Mouse (Mus musculus) CD4-positive, CD25-positive, alpha-beta regulatory T cell, adult 4 months (primary cell): Measurements from ENCODE around the gene Gys2. TPM values are rescaled to one million over a fixed set of nuclear protein-coding genes. Genes with fewer than 3 reads are reported as not detected.

ENCODE experiments used
- polyA plus RNA-seq, 2 experiments: library from polyadenylated mRNA; unstranded; fragments of 100-300 nt; shearing (Covaris generic); gene quantifications; one replicate each; pipeline ENCODE4 v1.2.1; 2017

Gys2 gene
- polyA plus RNA-seq, 2 experiments from 2014 or later = not detected

Other genes starting within 250 kb of the Gys2 start
- gene Iapp, start 174.7 kb downstream of the Gys2 start, polyA plus RNA-seq = not detected
- gene Slco1a5, start 150.1 kb downstream of the Gys2 start, polyA plus RNA-seq = not detected
- gene Pyroxd1, start 127.5 kb downstream of the Gys2 start, polyA plus RNA-seq = 10 to 100 TPM; 18.8 to 20.0 TPM
- gene Recql, start 86.0 kb downstream of the Gys2 start, polyA plus RNA-seq = 10 to 100 TPM; 46.9 to 49.0 TPM
- gene Golt1b, start 85.9 kb downstream of the Gys2 start, polyA plus RNA-seq = 10 to 100 TPM; 49.8 to 53.2 TPM
- under 1 TPM; 0.87 to 0.93 TPM for gene Spx, start 59.7 kb downstream of the Gys2 start, polyA plus RNA-seq
- gene Ldhb, start 34.8 kb upstream of the Gys2 start, polyA plus RNA-seq = 100 to 1,000 TPM in 1 of 2 experiments, 10 to 100 TPM in 1; 95.9 to 136 TPM
- gene Kcnj8, start 98.5 kb upstream of the Gys2 start, polyA plus RNA-seq = not detected
- gene Abcc9, start 229.2 kb upstream of the Gys2 start, polyA plus RNA-seq = not detected